9 mouse cellular contexts compared by ENCODE assay signal in the genomic region with DNA sequence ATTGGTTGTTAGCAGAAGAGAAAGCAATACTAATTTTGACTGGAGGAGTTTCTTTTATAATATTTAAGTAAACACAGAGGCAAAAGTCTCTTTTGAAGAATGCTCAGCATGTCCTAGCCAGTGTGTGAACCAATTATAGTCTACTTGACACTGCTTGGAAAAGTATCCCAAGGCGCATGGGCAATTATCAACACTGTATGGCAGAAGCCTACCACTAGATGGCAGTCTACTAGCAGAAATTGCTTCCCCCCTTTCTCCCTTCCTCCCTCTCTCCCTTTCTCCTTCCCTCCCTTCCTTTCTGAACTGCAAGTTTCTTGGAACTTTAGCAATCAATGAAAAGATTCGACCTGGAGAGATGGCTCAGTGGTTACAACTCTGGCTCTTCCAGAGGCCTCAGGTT. TPM values are rescaled to one million over a fixed set of nuclear protein-coding genes. Genes with fewer than 3 reads are reported as not detected.
DNase-seq lines count a peak whose midpoint lies in the region; ATAC-seq lines count a peak whose summit lies in the region.
"Had no signal": no experiment of that assay in that cellular context is flagged by ENCODE, and none has a peak within 500 bp of the region (broad histone marks: within the 10 kb centered on the region; RNA-seq: fewer than 3 reads in every experiment).

No protein-coding gene starts in this region.

- no peak overlapping the region for H3K9ac ChIP-seq in stomach, embryonic 16.5 days (ENCODE audit: low read length)
- H3K9ac ChIP-seq: heart, embryonic 13.5 days had no signal

- H3K9me3 ChIP-seq in stomach, embryonic 16.5 days (replicated peaks; ENCODE audit: control insufficient read depth, low read length) = no peaks in the 10 kb centered on the region
- H3K9me3 ChIP-seq: heart, embryonic 13.5 days had no signal

- intact Hi-C loops in heart, postnatal 36 days (cut with DNase I) = loop anchor here (1.0 to 10.0 kb wide), 4 partner anchors 185 to 628 kb away; no protein-coding TSS in a partner anchor

- DNase-seq in gastrocnemius, adult 18-20 months (ENCODE audit: low spot score) = peak; percentile 60
- no peak for DNase-seq in gastrocnemius, adult 8-10 months (ENCODE audit: low spot score in 2 of 2)
- DNase-seq in NIH3T3 (ENCODE audit: low read depth) = peak; percentile 82
- DNase-seq in embryo, embryonic 10 days (ENCODE audit: low spot score) = peak; percentile 86
- DNase-seq in heart, postnatal 36 days = peak; percentile 33 to 42
- peak; percentile 19 for DNase-seq in large intestine, adult 2 months (ENCODE audit: low read depth, low spot score)

- no peaks in the 10 kb centered on the region for H3K4me1 ChIP-seq in stomach, embryonic 16.5 days (ENCODE audit: control insufficient read depth, insufficient read depth, low read length)
- H3K4me1 ChIP-seq: heart, embryonic 13.5 days had no signal

- WGBS in large intestine, adult 2 months = 10% methylated on average over 2 of the region's 2 CpGs
- WGBS in stomach, embryonic 16.5 days = 3% methylated on average over 2 of the region's 2 CpGs

- no peaks in the 10 kb centered on the region for H3K27me3 ChIP-seq in stomach, embryonic 16.5 days (ENCODE audit: control insufficient read depth, insufficient read depth, low read length)
- H3K27me3 ChIP-seq: heart, embryonic 13.5 days had no signal

- no peak overlapping the region for H3K27ac ChIP-seq in stomach, embryonic 16.5 days (ENCODE audit: low read length)
- H3K27ac ChIP-seq: heart, embryonic 13.5 days had no signal

- no peak overlapping the region for H3K4me2 ChIP-seq in stomach, embryonic 16.5 days (ENCODE audit: low read depth, low read length)
- H3K4me2 ChIP-seq: heart, embryonic 13.5 days had no signal

- peak; percentile 80 for ATAC-seq in megakaryocyte progenitor cell, adult 5-6 weeks (replicated peaks; ENCODE audit: poor library complexity)
- ATAC-seq in stomach, embryonic 16.5 days (ENCODE audit: insufficient read depth, low FRiP score) = peak; percentile 42; the same call in 1 of the 2 replicates

- H3K4me3 ChIP-seq in stomach, embryonic 16.5 days (replicated peaks; ENCODE audit: low read length) = no peak overlapping the region
- H3K4me3 ChIP-seq: heart, embryonic 13.5 days had no signal

- no peaks in the 10 kb centered on the region for H3K36me3 ChIP-seq in stomach, embryonic 16.5 days (ENCODE audit: control insufficient read depth, insufficient read depth, low read length)
- H3K36me3 ChIP-seq: heart, embryonic 13.5 days had no signal

RNA-seq across cellular contexts. Expression of a gene that starts 7.1 kb away (rescaled TPM):
- total RNA-seq in gastrocnemius, adult 18-20 months (2021) = 1 to 10 TPM; 2.2 to 2.4 TPM
- 1 to 10 TPM; 1.6 to 2.7 (median 1.8) TPM for total RNA-seq in gastrocnemius, adult 8-10 months (2022)
- 1 to 10 TPM; 1.6 to 1.7 TPM for total RNA-seq in heart, postnatal 36 days (2021)
- 2.4 and 9.1 TPM in 2 replicates for polyA plus RNA-seq in large intestine, adult 2 months (2012; rRNA removed)
- 27.6 and 28.0 TPM in 2 replicates for total RNA-seq in megakaryocyte progenitor cell, adult 5-6 weeks (2015)
- 14.2 and 15.2 TPM in 2 replicates for total RNA-seq in megakaryocyte progenitor cell, adult 5-6 weeks (2017)
- polyA plus RNA-seq in stomach, embryonic 16.5 days (2015; fragmentation: Nextera tagmentation; extraction: Ambion mirVana) = 22.6 and 27.9 TPM in 2 replicates

Comparison
In these comparisons a context has a peak if more than half of its experiments do, and no peak if none do; other contexts are left out.
1. DNase-seq: peak in gastrocnemius, adult 18-20 months (single experiment), NIH3T3 (single experiment), embryo, embryonic 10 days (single experiment), heart, postnatal 36 days (2 of 2) and large intestine, adult 2 months (single experiment); none in gastrocnemius, adult 8-10 months (0 of 2).
2. RNA of a gene that starts 7.1 kb away (total RNA-seq): 14.2 to 28.0 TPM in megakaryocyte progenitor cell, adult 5-6 weeks; 2.2 to 2.4 TPM in gastrocnemius, adult 18-20 months, 1.6 to 2.7 TPM in gastrocnemius, adult 8-10 months and 1.6 to 1.7 TPM in heart, postnatal 36 days; every median in the first group is over 4 times any median in the second.